Mouse (Mus musculus): ENCODE results near the gene Rhoq. TPM values are rescaled to one million over a fixed set of nuclear protein-coding genes. Genes with fewer than 3 reads are reported as not detected.

Rhoq gene
- total and polyA plus RNA-seq, 2 experiments from 2014 or later = 17.6 to 74.6 TPM

GRCm38 (mm10) chr17:86962297-86962893 lies 487 bp upstream of the Rhoq start:
- WGBS = under 1% methylated on average over 24 of the region's 24 CpGs
- H3K9me3 ChIP-seq (replicated peaks; ENCODE audit: control insufficient read depth, low read length) = no peaks in the 10 kb centered on the region
- peak; percentile 80 for TF ChIP-seq CTCF (IDR thresholded peaks at IDR 0.05; ENCODE audit: low read depth)
- no peak for TF ChIP-seq EP300 (IDR thresholded peaks at IDR 0.05; ENCODE audit: low read depth)
- H3K27ac ChIP-seq (ENCODE audit: low read depth) = peak overlapping the region; percentile 97
- H3K4me1 ChIP-seq (ENCODE audit: control insufficient read depth, insufficient read depth) = peaks cover 33% of the 10 kb centered on the region
- no peaks in the 10 kb centered on the region for H3K36me3 ChIP-seq (replicated peaks; ENCODE audit: control insufficient read depth, insufficient read depth, low read length)
- H3K4me3 ChIP-seq (ENCODE audit: low read depth, low read length) = peak overlapping the region; percentile 92
- peak overlapping the region; percentile 94 for H3K9ac ChIP-seq (replicated peaks; ENCODE audit: low read depth, low read length)
- no peaks in the 10 kb centered on the region for H3K27me3 ChIP-seq (ENCODE audit: control insufficient read depth, insufficient read depth, low read length)
- DNase-seq (ENCODE audit: low spot score) = peak; percentile 92
- peak overlapping the region; percentile 92 for H3K4me2 ChIP-seq (ENCODE audit: low read depth, low read length)
- ATAC-seq (ENCODE audit: insufficient read depth, low read depth) = peak; percentile 57

GRCm38 (mm10) chr17:86963586-86963902 lies 662 bp downstream of the Rhoq start:
- Histone ChIP-seq H3K36me3 (replicated peaks; ENCODE audit: control insufficient read depth, insufficient read depth, low read length) (no peaks in the 10 kb centered on the region), H3K9me3 (replicated peaks; ENCODE audit: control insufficient read depth, low read length) (no peaks in the 10 kb centered on the region), H3K27ac (ENCODE audit: low read depth) (peak overlapping the region; percentile 97), H3K4me3 (ENCODE audit: low read depth, low read length) (peak overlapping the region; percentile 92), H3K4me1 (ENCODE audit: control insufficient read depth, insufficient read depth) (peaks cover 40% of the 10 kb centered on the region), H3K4me2 (ENCODE audit: low read depth, low read length) (peak overlapping the region; percentile 92), H3K9ac (replicated peaks; ENCODE audit: low read depth, low read length) (peak overlapping the region; percentile 94), H3K27me3 (ENCODE audit: control insufficient read depth, insufficient read depth, low read length) (no peaks in the 10 kb centered on the region)
- 2% methylated on average over 18 of the region's 26 CpGs for whole genome bisulfite sequencing
- TF ChIP-seq EP300 (IDR thresholded peaks at IDR 0.05; ENCODE audit: low read depth) (no peak), CTCF (IDR thresholded peaks at IDR 0.05; ENCODE audit: low read depth) (no peak)
- ATAC-seq (ENCODE audit: insufficient read depth, low read depth) (no peak; the same call in 1 of the 2 replicates), DNase-seq (ENCODE audit: low spot score) (no peak)

GRCm38 (mm10) chr17:86964041-86964440 lies 1.2 kb downstream of the Rhoq start:
- H3K9ac ChIP-seq (replicated peaks; ENCODE audit: low read depth, low read length) = peak overlapping the region; percentile 94
- H3K27ac ChIP-seq (ENCODE audit: low read depth) = peak overlapping the region; percentile 97
- peak overlapping the region; percentile 92 for H3K4me3 ChIP-seq (ENCODE audit: low read depth, low read length)
- H3K4me1 ChIP-seq (ENCODE audit: control insufficient read depth, insufficient read depth) = peaks cover 45% of the 10 kb centered on the region
- no peak for ATAC-seq (ENCODE audit: insufficient read depth, low read depth)
- TF ChIP-seq CTCF (IDR thresholded peaks at IDR 0.05; ENCODE audit: low read depth) (no peak), EP300 (IDR thresholded peaks at IDR 0.05; ENCODE audit: low read depth) (no peak)
- H3K4me2 ChIP-seq (ENCODE audit: low read depth, low read length) = peak overlapping the region; percentile 92
- WGBS = 4% methylated on average over 6 of the region's 6 CpGs
- no peaks in the 10 kb centered on the region for H3K9me3 ChIP-seq (replicated peaks; ENCODE audit: control insufficient read depth, low read length)
- H3K27me3 ChIP-seq (ENCODE audit: control insufficient read depth, insufficient read depth, low read length) = no peaks in the 10 kb centered on the region
- DNase-seq (ENCODE audit: low spot score) = peak; percentile 32
- no peaks in the 10 kb centered on the region for H3K36me3 ChIP-seq (replicated peaks; ENCODE audit: control insufficient read depth, insufficient read depth, low read length)

GRCm38 (mm10) chr17:86964502-86964901 lies 1.6 kb downstream of the Rhoq start:
- under 1% methylated on average over 10 of the region's 10 CpGs for WGBS
- H3K27me3 ChIP-seq (ENCODE audit: control insufficient read depth, insufficient read depth, low read length) = no peaks in the 10 kb centered on the region
- peak overlapping the region; percentile 92 for H3K4me2 ChIP-seq (ENCODE audit: low read depth, low read length)
- TF ChIP-seq EP300 (IDR thresholded peaks at IDR 0.05; ENCODE audit: low read depth) = no peak
- no peak for TF ChIP-seq CTCF (IDR thresholded peaks at IDR 0.05; ENCODE audit: low read depth)
- peak; percentile 98 for DNase-seq (ENCODE audit: low spot score)
- peak overlapping the region; percentile 97 for H3K27ac ChIP-seq (ENCODE audit: low read depth)
- H3K4me3 ChIP-seq (ENCODE audit: low read depth, low read length) = peak overlapping the region; percentile 92
- no peaks in the 10 kb centered on the region for H3K36me3 ChIP-seq (replicated peaks; ENCODE audit: control insufficient read depth, insufficient read depth, low read length)
- H3K9me3 ChIP-seq (replicated peaks; ENCODE audit: control insufficient read depth, low read length) = no peaks in the 10 kb centered on the region
- peak; percentile 63 for ATAC-seq (ENCODE audit: insufficient read depth, low read depth)
- peak overlapping the region; percentile 94 for H3K9ac ChIP-seq (replicated peaks; ENCODE audit: low read depth, low read length)
- H3K4me1 ChIP-seq (ENCODE audit: control insufficient read depth, insufficient read depth) = peaks cover 49% of the 10 kb centered on the region

GRCm38 (mm10) chr17:86965121-86965520 lies 2.2 kb downstream of the Rhoq start:
- DNase-seq (ENCODE audit: low spot score) (no peak), ATAC-seq (ENCODE audit: insufficient read depth, low read depth) (no peak)
- H3K27ac ChIP-seq (ENCODE audit: low read depth) = peak overlapping the region; percentile 97
- TF ChIP-seq EP300 (IDR thresholded peaks at IDR 0.05; ENCODE audit: low read depth) = no peak
- TF ChIP-seq CTCF (IDR thresholded peaks at IDR 0.05; ENCODE audit: low read depth) = no peak
- H3K4me3 ChIP-seq (ENCODE audit: low read depth, low read length) = peak overlapping the region; percentile 92
- 77% methylated on average over 8 of the region's 8 CpGs for WGBS
- peak overlapping the region; percentile 92 for H3K4me2 ChIP-seq (ENCODE audit: low read depth, low read length)
- peaks cover 53% of the 10 kb centered on the region for H3K4me1 ChIP-seq (ENCODE audit: control insufficient read depth, insufficient read depth)
- peak overlapping the region; percentile 32; the same call in 1 of the 2 replicates for H3K9ac ChIP-seq (replicated peaks; ENCODE audit: low read depth, low read length)
- peaks cover 5% of the 10 kb centered on the region for H3K36me3 ChIP-seq (replicated peaks; ENCODE audit: control insufficient read depth, insufficient read depth, low read length)
- H3K27me3 ChIP-seq (ENCODE audit: control insufficient read depth, insufficient read depth, low read length) = no peaks in the 10 kb centered on the region
- H3K9me3 ChIP-seq (replicated peaks; ENCODE audit: control insufficient read depth, low read length) = no peaks in the 10 kb centered on the region

- Histone ChIP-seq H3K4me2 (ENCODE audit: low read depth, low read length) (no peak overlapping the region), H3K4me3 (ENCODE audit: low read depth, low read length) (no peak overlapping the region), H3K9ac (replicated peaks; ENCODE audit: low read depth, low read length) (no peak overlapping the region), H3K27me3 (ENCODE audit: control insufficient read depth, insufficient read depth, low read length) (no peaks in the 10 kb centered on the region), H3K36me3 (replicated peaks; ENCODE audit: control insufficient read depth, insufficient read depth, low read length) (peaks cover 13% of the 10 kb centered on the region), H3K4me1 (ENCODE audit: control insufficient read depth, insufficient read depth) (peaks cover 56% of the 10 kb centered on the region), H3K27ac (ENCODE audit: low read depth) (no peak overlapping the region), H3K9me3 (replicated peaks; ENCODE audit: control insufficient read depth, low read length) (no peaks in the 10 kb centered on the region)
- no peak for ATAC-seq (ENCODE audit: insufficient read depth, low read depth)
- no peak for DNase-seq (ENCODE audit: low spot score)
- TF ChIP-seq EP300 (IDR thresholded peaks at IDR 0.05; ENCODE audit: low read depth) (no peak), CTCF (IDR thresholded peaks at IDR 0.05; ENCODE audit: low read depth) (no peak)
- WGBS = 69% methylated on average over 10 of the region's 10 CpGs
These were observed 3.2 kb downstream of the Rhoq start for GRCm38 (mm10) chr17:86966040-86966439.

All from heart, postnatal 0 days (tissue).